Mouse (Mus musculus) cerebellum, postnatal 4 days (tissue): ENCODE measurements around the gene Klk8.

Experiments used
- DNase-seq, 2 experiments: peaks; one replicate each; pipeline ENCODE4 v3.0.0; 2022; ENCODE audit warnings: low spot score in 2 of 2, mixed read lengths in 1 of 2

Klk8 gene

GRCm38 (mm10) chr7:43797333-43797769 is at the start of gene Klk8:
Gene Klk8 (plus strand): TSS chr7:43797577.
- no peak for DNase-seq

DNA sequence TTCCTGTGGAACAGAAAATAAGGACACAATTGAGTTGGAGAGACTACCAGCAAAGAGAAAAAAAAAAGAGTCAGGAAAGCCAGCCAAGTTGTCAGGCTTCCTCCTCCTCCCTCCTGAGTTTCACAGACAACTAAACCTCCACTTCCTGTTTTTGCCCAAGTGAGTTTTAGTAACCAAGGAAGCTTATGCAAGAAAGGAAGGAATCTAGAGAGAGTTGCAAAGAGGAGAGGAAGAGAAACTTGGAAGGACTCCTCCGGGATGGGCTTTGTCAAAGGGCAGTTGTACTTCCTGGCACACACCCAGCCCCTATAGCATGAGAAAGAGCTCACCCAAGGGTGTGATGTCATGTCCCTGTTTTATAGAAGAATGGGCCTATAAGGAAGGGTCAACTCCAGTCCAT is 49.6 kb upstream of the Klk8 start:
- DNase-seq, result no peak

DNA sequence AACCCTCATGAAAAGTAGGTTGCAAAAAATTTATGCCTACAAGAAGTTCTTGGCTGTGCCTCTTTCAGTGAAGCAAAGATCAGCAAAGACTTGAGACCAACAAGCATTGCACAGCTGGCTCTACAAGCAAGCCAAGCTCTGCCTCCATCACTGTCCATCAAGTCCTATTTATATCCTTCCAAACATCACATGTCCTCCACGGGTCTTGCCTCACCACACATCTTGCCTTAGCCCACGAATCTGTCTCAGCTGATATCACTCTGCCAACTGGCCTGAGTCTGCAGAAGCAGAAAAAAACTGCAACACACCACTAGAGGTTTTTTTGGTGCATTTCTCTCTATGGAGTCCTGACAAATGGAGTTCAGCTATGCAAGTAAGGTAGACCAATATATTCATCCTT is 44.6 kb upstream of the Klk8 start:
- no peak for DNase-seq

- DNase-seq, result no peak
Observed at GRCm38 (mm10) chr7:43766484-43766883, 30.9 kb upstream of the Klk8 start.

DNA sequence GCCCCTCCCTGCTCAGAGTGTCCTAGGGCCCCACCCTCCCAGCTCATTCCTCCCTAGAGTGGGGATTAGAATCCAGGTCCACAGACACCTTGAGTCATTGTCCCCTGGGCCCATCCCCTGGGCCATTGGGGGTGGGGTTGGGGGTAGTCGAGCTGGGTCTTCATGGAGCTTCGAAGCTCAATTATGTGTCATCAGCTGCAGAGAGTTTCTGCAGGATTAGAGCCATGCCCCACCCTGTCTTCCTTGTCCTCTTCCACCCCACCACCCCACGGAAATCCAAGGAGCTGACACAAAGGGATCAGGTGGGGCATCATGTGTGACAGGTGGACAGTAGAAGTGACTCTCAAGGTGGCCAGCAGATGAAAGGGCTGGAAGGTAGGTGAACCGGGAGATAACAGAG is 28.8 kb upstream of the Klk8 start, which contains the start of gene Klk12:
Gene Klk12, plus strand, starts transcription at position 301 of the 400 bp plus-strand sequence.
- DNase-seq, result no peak

GRCm38 (mm10) chr7:43769636-43770035 is 27.7 kb upstream of the Klk8 start:
- no peak for DNase-seq

- DNase-seq, result peak in 1 of 2 experiments; percentile 11
Observed at GRCm38 (mm10) chr7:43770701-43771100, 26.7 kb upstream of the Klk8 start.

DNA sequence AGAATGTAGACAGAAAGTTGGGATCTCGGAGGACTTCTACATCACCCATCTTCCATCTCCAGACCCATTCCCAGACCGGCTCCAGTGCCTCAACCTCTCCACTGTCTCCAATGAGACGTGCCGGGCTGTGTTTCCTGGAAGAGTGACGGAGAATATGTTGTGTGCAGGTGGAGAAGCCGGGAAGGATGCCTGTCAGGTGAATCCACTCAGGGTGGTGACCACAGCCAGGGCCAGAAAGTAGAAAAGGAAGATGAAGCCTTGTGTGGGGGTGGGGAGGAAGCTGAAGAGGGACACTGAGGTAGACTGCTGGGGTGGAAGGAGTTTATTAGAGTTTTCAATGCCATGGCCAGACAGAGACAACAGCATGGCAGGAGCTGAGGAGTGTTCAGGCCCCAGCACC is 25.5 kb upstream of the Klk8 start:
- no peak for DNase-seq

- peak in 1 of 2 experiments; percentile 13 for DNase-seq
Observed at GRCm38 (mm10) chr7:43772901-43773300, 24.5 kb upstream of the Klk8 start.

- no peak for DNase-seq
Observed at GRCm38 (mm10) chr7:43774364-43774763, 23.0 kb upstream of the Klk8 start, which contains the start of gene Klk11. Gene Klk11 (plus strand): TSS chr7:43774604.

DNA sequence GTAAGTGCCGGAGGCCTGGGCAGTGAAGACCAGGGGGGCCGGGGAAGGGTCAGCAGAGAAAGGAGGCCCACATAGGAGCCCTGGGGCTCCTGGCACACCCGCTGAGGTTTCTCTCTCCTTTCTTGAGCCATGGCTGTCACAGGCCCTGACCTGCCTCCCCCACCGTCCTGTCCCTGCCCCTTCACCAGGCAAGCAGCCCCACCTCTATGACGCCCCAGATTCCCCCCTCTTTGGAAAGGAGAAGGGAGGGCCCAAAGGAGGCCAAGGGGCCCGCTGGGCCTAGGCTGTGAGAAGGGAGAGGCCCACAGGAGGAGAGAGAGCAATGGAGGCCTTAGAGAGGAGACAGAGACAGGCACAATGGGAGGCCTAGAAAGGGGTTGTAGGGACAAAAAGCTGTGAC is 22.6 kb upstream of the Klk8 start:
- no peak for DNase-seq

DNA sequence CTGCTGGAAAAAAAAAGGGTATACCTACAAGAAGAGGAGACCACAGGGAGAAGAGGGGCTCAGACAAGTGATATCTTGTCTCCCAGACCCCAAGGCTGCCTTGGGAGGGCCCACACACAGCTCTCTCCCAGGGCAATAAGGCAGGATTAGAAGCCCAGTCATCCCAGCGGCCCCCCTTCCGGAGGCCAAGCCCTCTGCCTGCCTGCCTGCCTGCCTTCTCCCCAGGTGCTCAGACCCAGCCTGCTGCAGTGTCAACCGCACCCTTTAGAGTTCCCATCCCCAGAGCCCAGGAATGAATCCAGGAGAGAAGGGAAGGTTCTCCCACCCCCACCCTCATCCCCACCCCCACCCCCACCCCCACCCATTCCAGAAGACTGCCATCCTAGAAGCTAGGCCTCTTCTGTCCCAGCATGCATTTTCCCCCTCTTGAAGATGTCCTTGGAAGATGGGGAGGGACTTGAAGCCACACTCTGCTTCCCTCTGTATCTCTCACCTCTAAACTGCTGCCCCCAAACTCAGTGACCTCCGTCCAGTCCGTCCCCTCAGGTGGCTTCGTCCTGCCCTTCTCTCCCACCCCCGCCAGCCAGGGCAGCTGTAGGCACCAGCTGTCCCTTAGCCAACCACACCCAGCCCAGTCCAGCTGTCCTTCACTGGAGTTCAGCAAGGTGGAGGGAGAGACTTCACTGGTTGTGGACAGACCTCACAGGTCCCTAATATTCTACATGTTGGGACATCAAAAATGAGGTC is 21.9 kb upstream of the Klk8 start:
- DNase-seq, result no peak

DNA sequence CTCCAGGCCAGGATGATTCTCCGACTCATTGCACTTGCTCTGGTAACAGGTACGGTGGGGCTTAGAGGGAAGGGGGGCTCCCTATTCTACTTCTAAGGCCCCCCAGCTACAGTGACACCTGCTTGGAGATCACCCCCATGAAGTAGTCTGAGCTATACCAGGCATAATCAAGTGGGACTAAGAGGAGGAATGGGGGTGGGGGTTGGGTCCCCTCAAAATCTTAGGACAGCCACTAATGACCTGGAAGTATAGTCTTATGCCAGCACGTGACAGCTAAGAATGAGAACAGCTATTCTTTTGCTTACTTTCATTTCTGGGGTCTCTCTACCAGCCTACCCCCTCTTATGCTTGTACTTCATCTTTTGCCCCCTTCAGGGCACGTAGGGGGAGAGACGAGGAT is 20.9 kb upstream of the Klk8 start:
- no peak for DNase-seq

DNA sequence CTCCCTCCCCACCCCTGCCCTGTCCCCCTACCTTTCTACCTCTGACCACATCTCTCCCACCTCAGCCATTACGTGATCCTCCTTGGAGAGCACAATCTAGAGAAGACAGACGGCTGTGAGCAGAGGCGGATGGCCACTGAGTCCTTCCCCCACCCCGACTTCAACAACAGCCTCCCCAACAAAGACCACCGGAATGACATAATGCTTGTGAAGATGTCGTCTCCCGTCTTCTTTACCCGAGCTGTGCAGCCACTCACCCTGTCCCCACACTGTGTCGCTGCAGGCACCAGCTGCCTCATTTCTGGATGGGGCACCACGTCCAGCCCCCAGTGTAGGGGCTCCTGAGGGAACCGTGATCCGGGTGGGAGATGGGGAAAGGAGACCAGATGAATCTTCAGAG is 20.0 kb upstream of the Klk8 start:
- DNase-seq, result no peak

GRCm38 (mm10) chr7:43778176-43778970 is 19.0 kb upstream of the Klk8 start:
- DNase-seq, result peak in 1 of 2 experiments; percentile 0

- DNase-seq, result peak in 1 of 2 experiments; percentile 1
Observed at GRCm38 (mm10) chr7:43780241-43780640, 17.1 kb upstream of the Klk8 start.

DNA sequence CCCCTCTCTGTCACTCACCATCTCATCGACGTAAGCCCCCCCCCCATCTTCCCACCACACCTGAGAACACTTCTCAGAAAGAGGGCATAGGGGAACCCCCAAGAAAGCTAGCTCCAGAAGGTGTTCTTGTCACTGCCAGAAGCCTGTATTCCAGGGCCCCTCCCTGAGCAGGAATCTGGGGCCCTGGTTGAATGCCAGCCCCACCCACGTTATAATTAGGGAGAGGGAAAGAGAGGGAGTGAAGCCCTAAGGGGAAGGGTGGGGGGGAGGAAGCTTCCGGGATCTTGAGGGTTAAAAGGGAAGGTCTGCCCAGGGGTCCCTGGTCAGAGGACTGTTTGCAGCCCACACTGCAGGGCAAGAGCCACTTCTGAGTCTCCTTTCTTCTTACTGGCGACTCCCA is 16.6 kb upstream of the Klk8 start, which contains the start of gene Klk10:
Gene Klk10, plus strand, starts transcription at position 290 of the 400 bp plus-strand sequence.
- no peak for DNase-seq

GRCm38 (mm10) chr7:43781541-43781940 is 15.8 kb upstream of the Klk8 start:
- DNase-seq, result peak in 1 of 2 experiments; percentile 17

DNA sequence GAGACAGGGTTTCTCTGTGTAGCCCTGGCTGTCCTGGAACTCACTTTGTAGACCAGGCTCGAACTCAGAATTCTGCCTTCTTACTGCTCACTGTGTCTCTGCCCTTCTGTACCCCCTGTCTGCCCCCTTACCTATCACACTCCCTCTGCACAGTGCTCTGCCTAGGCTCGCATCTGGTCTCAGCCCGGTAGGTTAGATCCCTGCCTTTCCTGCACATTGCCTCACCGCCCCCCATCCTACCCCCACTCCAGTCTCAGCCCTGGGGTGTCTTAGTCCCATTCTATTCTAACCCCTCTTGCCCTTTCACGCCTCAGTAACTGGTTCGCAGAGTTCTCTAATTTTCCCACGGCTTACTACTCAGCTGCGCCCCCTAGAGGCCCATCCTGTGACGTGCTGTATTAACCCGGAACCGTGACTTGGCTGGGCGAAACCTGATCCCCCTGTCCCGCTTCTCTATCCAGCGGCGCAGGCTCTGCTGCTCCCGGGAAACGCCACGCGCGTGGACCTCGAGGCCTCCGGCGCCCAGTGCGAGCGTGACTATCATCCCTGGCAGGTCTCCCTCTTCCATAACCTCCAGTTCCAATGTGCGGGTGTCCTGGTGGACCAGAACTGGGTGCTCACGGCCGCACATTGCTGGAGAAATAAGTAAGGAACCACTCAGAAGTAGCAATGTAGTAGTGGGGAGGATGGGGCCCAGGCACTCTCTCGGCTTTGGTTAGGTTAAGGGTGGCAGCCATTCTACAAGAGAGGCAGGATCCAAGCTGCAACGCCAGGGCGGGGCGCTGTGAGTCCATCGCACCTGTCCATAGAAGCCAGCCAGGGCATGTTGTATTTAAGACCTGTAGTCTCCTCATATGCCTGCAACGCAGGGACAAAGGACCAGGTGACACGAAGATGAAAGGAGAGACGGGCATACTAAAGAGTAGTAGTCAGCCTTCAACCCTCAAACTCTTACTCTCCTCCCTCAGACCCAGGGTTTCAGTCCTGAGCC is 14.8 kb upstream of the Klk8 start:
- peak; percentile 62 to 80 for DNase-seq

DNA sequence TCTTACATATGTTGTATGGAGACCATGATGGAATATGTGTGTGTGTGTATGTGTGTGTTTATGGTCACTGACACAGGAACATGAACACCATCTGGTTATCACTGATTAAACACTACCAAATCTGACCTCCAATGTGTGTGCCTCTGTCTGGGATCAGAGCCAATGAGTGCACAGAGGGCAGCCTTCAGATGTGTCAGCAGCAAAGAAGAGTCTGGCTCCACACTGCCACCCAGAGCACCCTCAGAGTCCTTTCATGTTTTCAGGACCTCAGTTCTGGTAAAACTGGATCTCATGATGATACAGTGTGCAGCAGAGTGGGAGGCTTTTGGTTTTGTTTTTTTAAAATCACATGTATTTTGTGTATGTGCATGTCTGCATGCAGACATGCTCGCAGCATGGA is 12.1 kb upstream of the Klk8 start:
- DNase-seq, result no peak

DNA sequence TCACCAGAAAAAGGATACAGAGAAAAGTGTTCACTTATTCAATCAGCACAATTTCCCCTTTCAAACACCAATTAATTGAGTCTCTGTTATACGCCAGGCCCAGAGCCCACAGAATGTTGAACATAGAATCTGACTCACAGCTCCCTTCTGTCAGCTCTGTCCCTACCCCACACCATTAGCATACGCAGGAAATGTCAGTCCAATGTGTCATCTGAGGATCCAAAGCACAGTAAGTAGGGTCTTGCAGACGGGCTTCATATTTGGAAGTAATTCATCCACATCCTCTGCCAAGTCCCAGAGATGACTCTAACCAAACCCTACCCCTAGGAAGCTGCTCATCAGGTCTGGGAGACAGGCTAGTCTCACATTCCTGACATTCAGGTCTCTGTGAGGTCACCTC is 9.3 kb upstream of the Klk8 start:
- no peak for DNase-seq

DNA sequence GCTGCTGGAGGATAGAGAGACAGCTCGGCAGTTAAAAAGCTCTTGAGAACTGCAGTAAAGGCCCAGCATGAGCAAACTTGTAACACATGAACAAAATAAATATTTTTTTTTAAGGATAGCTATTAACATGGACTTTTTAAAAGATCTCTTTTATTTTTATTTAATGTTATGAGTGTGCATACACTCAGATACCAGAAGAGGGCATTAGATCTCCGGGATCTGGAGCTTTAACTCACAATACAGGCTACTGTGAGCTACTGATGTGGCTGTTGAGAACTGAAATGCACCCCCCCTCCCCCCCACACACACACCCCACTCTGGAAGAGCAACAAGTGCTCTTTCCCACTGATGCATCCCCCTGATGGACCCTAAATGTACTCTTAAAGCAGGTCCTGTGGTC is 8.1 kb upstream of the Klk8 start:
- DNase-seq, result no peak
